Mouse (Mus musculus) spleen, postnatal 36 days (tissue): ENCODE measurements around the gene Tmem119.

ENCODE experiments used
- DNase-seq, 2 experiments: peaks; one replicate each; pipeline ENCODE4 v3.0.0; 2022; ENCODE audit warnings: low spot score in 2 of 2, mixed read lengths in 1 of 2

The Tmem119 gene

DNA sequence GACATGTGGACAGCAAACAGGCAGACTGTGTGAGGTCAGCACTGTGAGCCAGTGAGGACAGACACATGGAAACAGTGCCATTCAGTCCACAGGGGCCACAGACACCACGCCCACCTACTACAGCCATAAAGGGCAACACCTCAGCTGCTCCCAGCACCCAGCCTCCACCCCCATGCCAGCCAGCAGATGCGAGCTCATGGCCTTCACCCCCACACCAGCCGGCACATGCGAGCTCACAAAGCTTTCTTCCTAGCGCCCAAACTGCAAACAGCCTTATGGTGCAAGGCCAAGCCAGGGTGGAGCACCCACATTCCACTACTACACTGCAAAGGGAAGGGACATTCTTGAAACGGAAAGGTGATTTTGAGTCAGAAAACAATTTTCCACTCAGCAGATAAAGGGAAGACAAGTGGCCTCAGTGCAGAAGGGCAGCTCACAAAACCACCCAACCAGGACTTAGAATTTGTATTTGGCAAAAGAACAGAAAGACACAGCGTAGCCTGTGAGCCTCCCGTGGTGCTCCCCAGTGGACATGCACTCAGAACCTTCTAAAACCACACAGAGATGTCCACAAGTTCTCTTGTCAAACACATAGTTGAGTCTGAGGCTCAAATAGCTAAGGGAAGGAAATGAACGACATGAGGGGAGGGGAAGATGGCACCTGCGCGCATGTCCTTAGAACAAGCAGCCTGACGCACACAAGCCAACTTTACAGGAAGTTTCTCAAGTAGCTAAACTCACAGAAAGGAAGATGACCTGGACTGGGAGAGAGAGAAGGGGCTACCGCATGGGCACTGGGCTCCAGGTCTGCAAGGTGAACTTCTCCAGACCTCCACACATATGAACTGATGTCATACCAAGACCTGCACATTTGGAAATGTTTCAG lies 34.4 kb downstream of the Tmem119 start:
- no peak for DNase-seq

DNA sequence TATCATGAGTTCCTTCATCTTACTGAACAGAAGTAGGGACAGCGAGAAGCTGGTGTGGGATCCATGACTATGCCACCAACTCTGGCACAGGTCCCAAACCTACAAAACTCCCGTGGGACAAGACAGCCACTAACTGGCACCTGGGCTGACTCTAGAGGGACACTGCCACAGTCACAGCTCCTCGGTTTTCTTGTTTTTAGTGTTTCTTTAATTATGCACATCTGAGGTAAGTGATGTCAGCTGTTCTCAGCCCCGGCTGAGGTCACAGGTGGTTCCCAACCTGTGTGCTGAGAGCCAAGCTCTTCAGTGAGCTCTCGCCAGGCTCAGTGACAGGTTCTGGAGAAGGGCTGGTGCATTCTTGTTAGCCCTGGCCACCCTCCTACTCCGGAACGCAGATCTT lies 35.9 kb downstream of the Tmem119 start:
- DNase-seq = no peak

DNA sequence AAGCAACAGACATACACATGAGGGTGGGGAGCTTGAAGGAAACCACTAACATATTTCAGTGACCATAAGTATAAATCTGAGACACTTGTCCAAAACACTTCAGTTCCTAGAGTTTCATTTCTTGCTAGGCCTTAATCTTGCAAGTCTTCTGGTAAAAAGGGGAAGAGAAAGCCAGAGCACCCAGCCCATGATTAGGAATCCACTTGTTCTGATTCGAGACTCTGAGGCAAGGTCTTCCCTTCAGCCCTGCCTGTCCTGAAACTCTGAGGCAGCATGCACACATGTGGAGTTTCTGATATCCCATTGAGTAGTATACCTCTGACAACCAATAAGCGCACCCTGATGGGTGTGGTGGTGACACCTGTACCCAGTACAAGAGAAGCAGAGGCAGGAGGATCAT lies 38.7 kb downstream of the Tmem119 start:
- DNase-seq = no peak

DNA sequence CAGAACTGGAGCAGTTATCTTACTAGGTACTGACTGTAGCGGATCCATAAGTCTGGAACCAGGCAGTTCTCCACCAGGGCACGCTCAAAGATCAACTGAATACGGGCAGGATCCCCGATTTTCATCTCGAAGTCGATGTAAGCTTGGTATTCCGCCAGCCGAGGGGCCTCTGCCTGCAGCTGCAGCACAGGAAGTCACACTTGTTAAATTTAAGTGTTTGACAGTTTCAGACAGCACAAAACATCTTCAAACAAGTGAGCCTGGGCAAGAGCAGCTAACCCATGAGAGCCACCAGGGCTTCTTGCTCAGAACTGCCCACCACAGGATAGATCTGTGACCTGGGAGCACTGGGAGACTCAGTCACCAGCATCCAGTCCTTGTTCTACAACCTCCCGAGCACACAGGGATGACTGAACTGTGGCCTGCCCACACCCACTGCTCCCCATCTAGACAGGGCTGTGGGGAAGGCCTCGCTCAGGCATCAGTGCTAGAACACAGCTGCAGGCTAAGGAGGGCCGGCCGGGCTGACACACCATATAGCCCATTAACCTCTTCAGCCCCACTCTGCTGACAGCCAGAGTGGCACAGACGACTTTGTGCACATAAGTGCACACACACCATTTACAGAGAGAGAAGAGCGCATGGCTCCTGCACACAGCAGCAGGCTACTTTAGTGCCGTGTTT lies 44.8 kb downstream of the Tmem119 start:
- no peak for DNase-seq

DNA sequence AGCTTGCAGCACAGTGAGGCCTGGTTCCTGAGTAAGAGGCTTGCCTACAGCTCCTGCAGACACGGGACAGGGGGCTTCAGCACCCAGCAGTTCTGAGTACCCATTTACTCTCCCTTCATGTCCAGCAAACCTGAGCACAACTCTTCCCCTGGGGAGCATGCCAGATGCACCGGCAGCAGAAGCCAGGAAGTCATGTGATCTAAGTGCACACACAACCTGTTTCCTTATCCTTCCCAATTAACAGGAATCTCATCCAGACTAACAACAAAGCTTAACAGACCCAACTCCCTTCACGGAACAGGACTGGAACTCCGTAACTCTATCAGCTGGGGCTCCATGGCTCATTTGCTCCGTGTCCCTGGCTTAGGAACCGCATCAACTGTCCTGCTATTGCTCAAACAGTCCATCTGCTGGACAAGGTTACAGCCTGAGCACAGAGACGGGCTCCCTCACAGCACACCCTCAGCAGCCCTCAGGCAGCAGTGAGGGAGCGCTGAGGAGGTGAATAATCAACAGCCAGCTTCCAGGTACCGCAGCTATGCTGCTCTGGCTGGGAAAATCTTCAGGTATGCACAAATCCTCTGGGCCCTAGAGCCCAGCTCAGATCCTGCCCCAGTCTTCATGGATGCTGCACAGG lies 48.7 kb downstream of the Tmem119 start:
- DNase-seq = no peak

DNA sequence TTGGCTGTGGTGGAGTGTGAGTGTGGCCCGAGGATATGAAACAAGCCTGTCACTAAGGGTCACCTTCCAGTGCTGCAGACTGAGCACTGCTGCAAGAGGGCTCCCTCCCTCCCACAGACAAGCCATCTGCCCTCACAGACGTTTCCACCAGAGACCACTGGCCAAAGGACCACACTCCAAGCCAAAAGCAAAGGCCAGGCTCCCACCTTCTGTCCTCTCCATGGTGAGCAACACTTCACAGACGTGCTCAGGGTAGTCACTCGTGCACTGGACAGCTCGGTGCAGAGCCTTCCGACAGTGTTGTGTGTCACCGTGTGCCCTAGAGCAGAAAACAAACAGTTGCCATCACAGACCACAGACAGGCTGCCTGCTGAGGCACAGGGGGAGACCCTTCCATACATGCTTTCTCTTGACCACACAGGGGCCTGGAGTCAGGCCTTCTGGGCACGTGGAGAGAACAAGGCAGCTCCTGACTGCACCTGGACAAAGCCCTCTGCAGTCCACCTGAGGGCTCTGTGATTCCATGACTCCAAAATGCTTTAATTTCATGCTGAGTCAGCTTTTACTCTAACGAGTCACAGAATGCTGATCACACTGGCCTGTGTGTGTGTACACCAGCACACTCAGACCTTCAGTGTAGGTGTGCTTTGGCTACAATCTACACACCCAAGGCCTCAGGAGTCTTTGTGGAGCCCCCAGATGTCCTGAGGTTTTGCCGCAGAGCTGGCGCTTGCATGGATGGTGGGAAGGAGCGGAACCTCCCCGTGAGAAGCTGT lies 51.6 kb downstream of the Tmem119 start:
- no peak for DNase-seq

DNA sequence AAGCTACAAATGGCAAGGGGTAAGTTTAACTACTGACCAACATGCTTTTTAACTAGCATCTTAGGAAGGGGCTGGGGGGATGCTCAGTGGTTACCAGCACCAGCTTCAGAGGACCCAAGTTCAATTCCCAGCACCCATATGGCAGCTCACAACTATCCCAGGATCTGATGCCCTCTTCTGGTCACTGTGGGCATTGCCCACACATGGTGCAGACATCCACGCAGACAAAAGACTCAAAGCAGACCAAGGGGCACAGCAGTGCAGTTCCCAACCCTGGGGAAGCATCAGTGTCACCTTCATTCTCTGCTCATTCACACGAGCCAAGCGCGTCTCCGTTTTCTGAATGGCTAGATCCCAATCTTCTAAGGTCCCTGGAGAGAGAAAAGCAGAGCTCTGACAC lies 52.7 kb downstream of the Tmem119 start:
- DNase-seq = no peak
